28 mouse cellular contexts compared by ENCODE assay signal in genomic region chr9:48802374-48802773, GRCm38 (mm10). TPM values are rescaled to one million over a fixed set of nuclear protein-coding genes. Genes with fewer than 3 reads are reported as not detected.
DNase-seq lines count a peak whose midpoint lies in the region; ATAC-seq and TF ChIP-seq lines count a peak whose summit lies in the region.
"Had no signal": no experiment of that assay in that cellular context is flagged by ENCODE, and none has a peak within 500 bp of the region (broad histone marks: within the 10 kb centered on the region; RNA-seq: fewer than 3 reads in every experiment).

No protein-coding gene starts in this region.

- TF ChIP-seq CTCF in layer of hippocampus, adult 2 months (conservative IDR thresholded peaks at IDR 0.05): no peak

- no peak for ATAC-seq in liver, embryonic 12.5 days
- no peak for ATAC-seq in liver, embryonic 11.5 days (replicated peaks; ENCODE audit: low FRiP score)
- 0 out of 2 replicates have a peak, but pooled peaks have one; percentile 13 for ATAC-seq in megakaryocyte progenitor cell, adult 5-6 weeks (replicated peaks; ENCODE audit: poor library complexity)
- ATAC-seq: forebrain, embryonic 13.5 days; forebrain, embryonic 16.5 days; hindbrain, postnatal 0 days; Patski had no signal

- no peaks in the 10 kb centered on the region for H3K9me3 ChIP-seq in liver, embryonic 12.5 days (replicated peaks)
- no peaks in the 10 kb centered on the region for H3K9me3 ChIP-seq in liver, embryonic 11.5 days (ENCODE audit: control insufficient read depth, low read length)
- H3K9me3 ChIP-seq: forebrain, embryonic 10.5 days; forebrain, embryonic 13.5 days; heart, embryonic 10.5 days; heart, embryonic 13.5 days had no signal

- H3K4me1 ChIP-seq in liver, embryonic 12.5 days: peaks cover 67% of the 10 kb centered on the region
- H3K4me1 ChIP-seq in liver, embryonic 11.5 days (replicated peaks; ENCODE audit: control insufficient read depth, insufficient read depth, low read length): peaks cover 21% of the 10 kb centered on the region
- H3K4me1 ChIP-seq: forebrain, embryonic 13.5 days had no signal

- peaks cover 38% of the 10 kb centered on the region for H3K27me3 ChIP-seq in liver, embryonic 12.5 days (replicated peaks)
- peaks cover 21% of the 10 kb centered on the region for H3K27me3 ChIP-seq in liver, embryonic 11.5 days (replicated peaks; ENCODE audit: control insufficient read depth, insufficient read depth, low read length)
- H3K27me3 ChIP-seq: CH12.LX had no signal

- DNase-seq in layer of hippocampus, adult 2 months (ENCODE audit: low spot score in 2 of 2): no peak
- no peak for DNase-seq in layer of hippocampus, postnatal 25 days (ENCODE audit: extremely low spot score in 1 of 2, low spot score in 1 of 2)
- DNase-seq in liver, embryonic 11.5 days (ENCODE audit: low spot score): no peak
- peak; percentile 33 for DNase-seq in 416B (ENCODE audit: low read depth)
- DNase-seq in adrenal gland, postnatal 36 days: no peak
- DNase-seq in thymus, postnatal 4 days: no peak
- DNase-seq: adrenal gland, postnatal 10 days; B cell, adult 2 months; cerebellum, adult 11-12 months; cerebellum, adult 8-10 months; cerebellum, postnatal 10 days; cerebellum, postnatal 36 days; gastrocnemius, postnatal 10 days; gastrocnemius, postnatal 36 days; heart, adult 2 months; heart, postnatal 14 days; heart, postnatal 4 days had no signal

- no peaks in the 10 kb centered on the region for H3K36me3 ChIP-seq in liver, embryonic 12.5 days
- H3K36me3 ChIP-seq in liver, embryonic 11.5 days (ENCODE audit: control insufficient read depth, insufficient read depth, low read length): no peaks in the 10 kb centered on the region
- H3K36me3 ChIP-seq: heart, embryonic 10.5 days; heart, embryonic 13.5 days had no signal

- WGBS in liver, embryonic 12.5 days (ENCODE audit: insufficient replicate concordance): 27% methylated on average over 5 of the region's 5 CpGs
- 38% methylated on average over 5 of the region's 5 CpGs for WGBS in liver, embryonic 11.5 days

- no peak overlapping the region for H3K9ac ChIP-seq in liver, embryonic 12.5 days
- no peak overlapping the region for H3K9ac ChIP-seq in liver, embryonic 11.5 days (ENCODE audit: low read depth, low read length)
- H3K9ac ChIP-seq: forebrain, embryonic 13.5 days; heart, embryonic 13.5 days; hindbrain, embryonic 14.5 days had no signal

- H3K27ac ChIP-seq in layer of hippocampus, adult 2 months: peak overlapping the region; percentile 70
- peak overlapping the region; percentile 40; the same call in 1 of the 2 replicates for H3K27ac ChIP-seq in liver, embryonic 12.5 days
- H3K27ac ChIP-seq in liver, embryonic 11.5 days (ENCODE audit: low read depth, low read length): no peak overlapping the region
- H3K27ac ChIP-seq: forebrain, embryonic 10.5 days; forebrain, embryonic 13.5 days; heart, adult 2 months; heart, embryonic 10.5 days; heart, embryonic 13.5 days; hindbrain, embryonic 14.5 days; hindbrain, postnatal 0 days had no signal

- H3K4me2 ChIP-seq in liver, embryonic 12.5 days: peak overlapping the region; percentile 25
- H3K4me2 ChIP-seq in liver, embryonic 11.5 days: no peak overlapping the region
- H3K4me2 ChIP-seq: forebrain, embryonic 13.5 days; heart, embryonic 13.5 days; hindbrain, embryonic 14.5 days had no signal

- no peak overlapping the region for H3K4me3 ChIP-seq in layer of hippocampus, adult 2 months
- H3K4me3 ChIP-seq in liver, embryonic 12.5 days: no peak overlapping the region
- no peak overlapping the region for H3K4me3 ChIP-seq in liver, embryonic 11.5 days (ENCODE audit: low read depth, low read length)
- H3K4me3 ChIP-seq: forebrain, embryonic 10.5 days; forebrain, embryonic 13.5 days; heart, adult 2 months; heart, embryonic 10.5 days; heart, embryonic 13.5 days had no signal

RNA-seq across cellular contexts. Expression of gene Zbtb16, which starts 33.6 kb away (rescaled TPM):
- 100 to 1,000 TPM; 143 to 149 TPM for total RNA-seq in layer of hippocampus, adult 2 months (2021)
- 100 to 1,000 TPM; 103 TPM for total RNA-seq in layer of hippocampus, postnatal 25 days (2021)
- 1.5 and 1.6 TPM in 2 replicates for polyA plus RNA-seq in liver, embryonic 12.5 days (2016; fragmentation: Nextera tagmentation; extraction: Ambion mirVana)
- 2.3 and 2.8 TPM in 2 replicates for polyA plus RNA-seq in liver, embryonic 11.5 days (2014; fragmentation: Nextera tagmentation; extraction: Ambion mirVana)
- 4.7 and 5.8 TPM in 2 replicates for total RNA-seq in megakaryocyte progenitor cell, adult 5-6 weeks (2015)
- 4.7 and 5.2 TPM in 2 replicates for total RNA-seq in megakaryocyte progenitor cell, adult 5-6 weeks (2017)
- total RNA-seq in adrenal gland, postnatal 36 days (2021): 10 to 100 TPM; 33.5 to 62.9 TPM

Comparison
In these comparisons a context has a peak if more than half of its experiments do, and no peak if none do; other contexts are left out.
1. RNA of gene Zbtb16, which starts 33.6 kb away (total RNA-seq): 143 to 149 TPM in layer of hippocampus, adult 2 months, 103 TPM in layer of hippocampus, postnatal 25 days and 33.5 to 62.9 TPM in adrenal gland, postnatal 36 days; 4.7 to 5.8 TPM in megakaryocyte progenitor cell, adult 5-6 weeks; every median in the first group is over 4 times any median in the second.